Mouse (Mus musculus): Measurements from ENCODE around the gene Abl1. TPM values are rescaled to one million over a fixed set of nuclear protein-coding genes. Genes with fewer than 3 reads are reported as not detected.

Gene Abl1
- total RNA-seq (2021) (10 to 100 TPM; 29.4 to 31.8 TPM), polyA plus RNA-seq (2012; rRNA removed) (27.5 and 39.9 TPM in 2 replicates)
- long read RNA-seq, full-length matches to known transcripts: 9 of 26 reads
- long read RNA-seq, partial matches to known transcripts: 4 of 26 reads
- long read RNA-seq, other reads (novel, unspliced or antisense): 13 of 26 reads

DNA sequence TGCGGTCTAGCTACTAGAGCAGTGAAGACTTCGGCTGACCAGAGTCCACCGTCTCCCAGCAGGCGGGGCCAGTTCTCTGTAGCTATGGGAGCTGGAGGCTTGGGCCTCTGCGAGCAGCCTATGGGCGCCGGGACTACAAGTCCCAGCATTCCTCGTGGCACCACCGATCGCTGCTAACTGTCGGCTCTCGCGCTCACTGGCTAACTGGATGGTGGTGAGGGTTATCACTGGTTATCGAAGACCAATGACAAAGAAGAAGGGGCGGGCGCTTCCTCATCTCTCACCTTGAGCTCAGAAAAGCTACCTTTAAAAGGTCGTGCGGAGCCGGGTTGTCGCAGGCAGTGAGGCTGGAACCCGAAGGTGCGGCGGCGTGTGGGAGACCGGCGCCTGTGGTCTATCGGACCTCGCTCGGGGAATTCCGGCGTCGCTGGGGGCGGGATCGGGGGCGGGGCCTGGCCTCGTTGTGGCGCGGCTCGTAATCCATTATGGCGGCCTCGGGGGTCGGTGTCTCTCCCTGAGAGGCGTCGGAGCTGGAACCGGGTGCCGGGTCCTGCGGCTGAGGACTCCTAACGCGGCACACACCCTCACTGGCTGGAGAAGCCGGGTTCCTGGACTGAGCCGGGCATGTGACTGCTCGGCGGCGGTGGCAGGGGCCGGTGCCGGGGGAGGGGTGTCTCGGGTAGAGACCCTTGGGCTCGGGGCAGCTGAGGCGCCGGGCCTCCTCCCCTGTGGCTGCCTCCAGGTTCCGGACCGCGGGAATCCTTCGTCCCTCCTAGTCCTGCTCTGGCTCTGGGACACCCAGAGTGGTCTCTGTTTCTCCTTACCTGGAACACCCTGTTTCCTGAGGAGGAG is at the start of gene Abl1:
TSS of gene Abl1 (plus strand) at position 303 of the 852 bp plus-strand sequence.
- no peaks in the 10 kb centered on the region for H3K79me2 ChIP-seq (replicated peaks; ENCODE audit: control insufficient read depth, insufficient read depth, low read length)

DNA sequence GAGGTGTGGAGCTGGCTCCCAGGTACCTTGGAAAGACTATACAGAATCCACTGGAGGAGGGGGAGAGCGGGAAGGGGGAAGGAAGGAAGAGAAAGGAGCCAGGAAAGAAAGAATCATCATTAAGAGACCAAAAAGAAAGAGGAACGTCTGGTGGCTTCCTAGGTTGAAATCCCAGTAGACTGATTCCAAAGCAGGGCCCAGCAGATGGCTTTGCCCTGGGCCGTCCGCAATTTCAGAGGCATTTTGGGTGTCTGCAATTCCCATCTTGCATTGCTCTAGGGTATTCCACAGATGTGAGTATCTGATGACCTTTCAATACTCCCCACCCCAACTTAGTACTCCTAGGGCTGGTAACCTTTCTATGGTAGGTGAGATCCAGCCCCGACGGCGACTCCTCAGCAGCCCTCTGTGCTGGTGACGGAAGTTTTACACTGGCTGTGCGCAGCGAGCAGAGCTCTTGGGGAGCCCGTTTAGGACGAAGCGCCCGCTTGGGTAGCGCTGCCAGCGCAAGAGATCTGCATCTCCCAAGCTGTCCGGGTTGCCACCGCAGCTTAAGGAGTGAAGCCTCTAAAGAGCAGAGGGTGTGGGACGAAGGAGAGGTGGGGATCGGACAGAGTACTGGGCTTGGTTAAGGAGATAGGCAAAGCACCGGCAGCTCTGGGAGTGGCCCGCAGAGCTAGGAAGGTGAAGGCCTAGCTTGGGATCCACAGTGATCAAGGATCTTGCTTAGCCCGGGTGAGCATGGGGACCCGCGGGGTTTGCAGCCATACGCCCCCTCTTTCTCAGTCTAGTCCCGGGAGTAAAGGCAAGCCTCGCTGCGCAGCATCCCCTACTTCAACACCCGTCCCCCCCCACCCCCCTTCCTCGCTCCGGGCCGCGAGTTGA is 49.4 kb upstream of the Abl1 start:
- Histone ChIP-seq H3K36me3 (ENCODE audit: control insufficient read depth, insufficient read depth, low read length) (no peaks in the 10 kb centered on the region), H3K27ac (no peak overlapping the region), H3K4me3 (no peak overlapping the region), H3K9ac (ENCODE audit: low read depth, low read length) (no peak overlapping the region), H3K79me2 (replicated peaks; ENCODE audit: control insufficient read depth, insufficient read depth, low read length) (no peaks in the 10 kb centered on the region), H3K4me1 (ENCODE audit: control insufficient read depth, insufficient read depth, low read length) (no peaks in the 10 kb centered on the region), H3K27me3 (ENCODE audit: control insufficient read depth, insufficient read depth, low read length) (peaks cover 53% of the 10 kb centered on the region)
- DNase-seq: no peak
- intact Hi-C loops (cut with DNase I): no loop called here
- 2% methylated on average over 29 of the region's 34 CpGs for WGBS
- TF ChIP-seq POLR2A (IDR thresholded peaks at IDR 0.05; ENCODE audit: insufficient read depth, low read depth, low read length): no peak
- no peak for TF ChIP-seq EP300 (IDR thresholded peaks at IDR 0.05; ENCODE audit: insufficient read depth, low read depth, low read length)
- TF ChIP-seq CTCF (IDR thresholded peaks at IDR 0.05): no peak

More for the DNA sequence above, at the start of gene Abl1:
- peaks cover 6% of the 10 kb centered on the region for H3K4me1 ChIP-seq (ENCODE audit: control insufficient read depth, insufficient read depth, low read length)
- peak within 1 kb of the TSS; percentile 100 for H3K4me3 ChIP-seq
- WGBS: under 1% methylated on average over 61 of the region's 64 CpGs
- peaks cover 9% of the 10 kb centered on the region for H3K36me3 ChIP-seq (ENCODE audit: control insufficient read depth, insufficient read depth, low read length)
- H3K9ac ChIP-seq (ENCODE audit: low read depth, low read length): peak within 1 kb of the TSS; percentile 85
- peak within 1 kb of the TSS; percentile 94 for H3K27ac ChIP-seq
- intact Hi-C loops (cut with DNase I): loop anchor here (1.0 to 2.0 kb wide), 3 partner anchors 18 to 161 kb away; partner anchors contain the start of gene Exosc2
- TF ChIP-seq CTCF (IDR thresholded peaks at IDR 0.05): peak; percentile 75
- peak; percentile 47; the same call in 1 of the 2 replicates for TF ChIP-seq POLR2A (IDR thresholded peaks at IDR 0.05; ENCODE audit: insufficient read depth, low read depth, low read length)
- peak; percentile 73 for TF ChIP-seq EP300 (IDR thresholded peaks at IDR 0.05; ENCODE audit: insufficient read depth, low read depth, low read length)
- H3K27me3 ChIP-seq (ENCODE audit: control insufficient read depth, insufficient read depth, low read length): no peaks in the 10 kb centered on the region
- DNase-seq: peak; percentile 91 to 98

DNA sequence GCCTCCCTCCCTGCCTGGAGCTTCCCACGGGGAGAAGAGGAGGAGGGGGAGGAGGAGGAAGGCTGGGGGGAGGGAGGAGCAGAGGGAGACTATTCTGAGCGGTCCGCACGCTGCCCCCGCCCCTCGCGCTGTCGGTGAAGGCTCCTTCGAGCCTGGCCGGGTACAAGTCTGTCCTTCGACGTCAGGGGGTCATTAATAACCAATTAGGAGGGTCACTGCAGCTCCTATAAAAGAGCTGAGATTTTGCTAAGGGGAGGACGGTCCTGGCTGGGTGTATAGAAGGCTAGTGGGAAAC is 48.8 kb upstream of the Abl1 start:
- Histone ChIP-seq H3K9ac (ENCODE audit: low read depth, low read length) (no peak overlapping the region), H3K4me1 (ENCODE audit: control insufficient read depth, insufficient read depth, low read length) (no peaks in the 10 kb centered on the region), H3K4me3 (no peak overlapping the region), H3K36me3 (ENCODE audit: control insufficient read depth, insufficient read depth, low read length) (no peaks in the 10 kb centered on the region), H3K27me3 (ENCODE audit: control insufficient read depth, insufficient read depth, low read length) (peaks cover 51% of the 10 kb centered on the region), H3K27ac (no peak overlapping the region), H3K79me2 (replicated peaks; ENCODE audit: control insufficient read depth, insufficient read depth, low read length) (no peaks in the 10 kb centered on the region)
- no peak for TF ChIP-seq POLR2A (IDR thresholded peaks at IDR 0.05; ENCODE audit: insufficient read depth, low read depth, low read length)
- no peak for TF ChIP-seq EP300 (IDR thresholded peaks at IDR 0.05; ENCODE audit: insufficient read depth, low read depth, low read length)
- TF ChIP-seq CTCF (IDR thresholded peaks at IDR 0.05): no peak
- DNase-seq: no peak
- intact Hi-C loops (cut with DNase I): no loop called here
- WGBS: 3% methylated on average over 10 of the region's 13 CpGs

DNA sequence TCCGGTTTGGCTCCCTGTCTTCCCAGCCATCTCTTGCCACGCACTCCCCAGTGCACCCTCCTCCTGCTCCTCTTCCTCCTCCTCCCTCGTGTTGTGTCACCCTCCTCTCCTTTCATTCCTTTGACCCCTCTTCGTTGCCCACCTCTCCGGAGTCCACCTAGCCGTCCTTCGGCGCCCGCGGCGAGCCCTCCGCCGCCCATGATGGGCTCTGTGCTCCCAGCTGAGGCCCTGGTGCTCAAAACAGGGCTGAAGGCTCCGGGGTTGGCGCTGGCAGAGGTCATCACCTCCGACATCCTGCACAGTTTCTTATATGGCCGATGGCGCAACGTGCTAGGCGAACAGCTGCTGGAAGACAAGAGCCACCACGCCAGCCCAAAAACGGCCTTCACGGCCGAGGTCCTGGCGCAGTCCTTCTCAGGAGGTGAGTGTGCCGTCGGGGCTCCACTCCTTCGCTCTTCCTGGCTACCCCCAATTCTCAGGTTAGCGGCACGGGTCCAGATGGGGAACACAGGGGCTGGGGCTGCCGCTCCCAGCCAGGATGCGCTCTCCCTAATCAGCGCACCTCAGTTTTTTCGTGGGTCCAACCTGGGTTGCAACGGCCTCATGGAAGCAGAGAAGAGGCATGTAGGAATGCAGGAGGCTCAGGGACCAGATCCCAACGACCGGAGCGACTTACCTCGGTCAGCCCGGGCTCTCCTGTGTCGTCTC is 48.1 kb upstream of the Abl1 start, which contains the start of gene Prdm12:
TSS of gene Prdm12 (plus strand) at position 137 of the 708 bp plus-strand sequence.
- H3K4me1 ChIP-seq (ENCODE audit: control insufficient read depth, insufficient read depth, low read length): no peaks in the 10 kb centered on the region
- H3K79me2 ChIP-seq (replicated peaks; ENCODE audit: control insufficient read depth, insufficient read depth, low read length): no peaks in the 10 kb centered on the region
- intact Hi-C loops (cut with DNase I): no loop called here
- H3K27me3 ChIP-seq (ENCODE audit: control insufficient read depth, insufficient read depth, low read length): peaks cover 47% of the 10 kb centered on the region
- no peak for DNase-seq
- no peak within 1 kb of the TSS for H3K9ac ChIP-seq (ENCODE audit: low read depth, low read length)
- H3K36me3 ChIP-seq (ENCODE audit: control insufficient read depth, insufficient read depth, low read length): no peaks in the 10 kb centered on the region
- H3K4me3 ChIP-seq: peak within 1 kb of the TSS; percentile 16; the same call in 1 of the 2 replicates
- 4% methylated on average over 41 of the region's 41 CpGs for WGBS
- TF ChIP-seq POLR2A (IDR thresholded peaks at IDR 0.05; ENCODE audit: insufficient read depth, low read depth, low read length) (no peak), CTCF (IDR thresholded peaks at IDR 0.05) (no peak), EP300 (IDR thresholded peaks at IDR 0.05; ENCODE audit: insufficient read depth, low read depth, low read length) (no peak)
- no peak within 1 kb of the TSS for H3K27ac ChIP-seq
